Mouse (Mus musculus): ENCODE measurements at regions not wholly inside any gene's neighbourhood (a gene's known extent, or its start where the extent isn't known, plus 50 kb on each side); places are given as distances from the start of the nearest gene placed in this dataset.

DNA sequence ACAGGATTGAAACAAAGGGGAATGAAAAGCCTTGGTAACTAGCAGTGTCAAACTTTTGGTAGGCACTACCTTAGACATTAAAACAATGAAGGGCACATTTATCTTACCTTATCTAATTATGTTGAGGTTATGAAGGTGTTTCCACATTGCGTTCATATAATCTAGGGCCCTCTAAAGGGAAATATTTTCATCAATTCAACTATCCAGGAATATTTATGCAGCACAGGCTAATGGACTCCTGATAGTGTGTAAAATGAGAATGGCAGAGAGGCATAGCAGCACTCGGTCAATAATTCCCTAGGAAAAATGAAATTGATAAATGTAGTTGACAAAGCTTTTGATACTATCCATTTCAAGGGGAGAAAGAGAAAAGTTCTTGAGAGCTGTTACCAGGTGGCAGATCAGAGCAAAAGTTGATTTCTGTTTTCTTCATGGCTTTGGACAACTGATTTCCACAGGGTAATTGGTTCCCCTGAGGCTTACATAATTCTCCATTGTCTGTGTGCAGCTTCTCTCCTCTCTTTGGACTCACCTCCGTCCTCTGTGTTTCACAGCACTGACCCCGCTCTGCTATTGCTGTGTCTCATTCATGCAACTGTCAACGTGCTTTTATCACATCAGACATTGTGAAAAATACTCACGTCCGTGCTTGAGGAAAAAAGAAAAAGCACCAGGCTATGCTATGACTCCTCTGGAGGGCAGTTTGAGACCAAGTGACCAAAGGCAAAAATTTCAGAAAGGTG is 632.3 kb upstream of the Pot1a start:
- TF ChIP-seq CTCF (conservative IDR thresholded peaks at IDR 0.05; ENCODE audit: low read length) (no peak), POU5F1 (IDR thresholded peaks at IDR 0.05; ENCODE audit: borderline replicate concordance, low read length) (no peak), NANOG (IDR thresholded peaks at IDR 0.05; ENCODE audit: borderline replicate concordance, low read length) (no peak)
